Mouse (Mus musculus): ENCODE data around the gene Pla2g6. TPM values are rescaled to one million over a fixed set of nuclear protein-coding genes. Genes with fewer than 3 reads are reported as not detected.

The Pla2g6 gene
- polyA plus RNA-seq, 1 experiment from 2014 or later, result 17.0 TPM

DNA sequence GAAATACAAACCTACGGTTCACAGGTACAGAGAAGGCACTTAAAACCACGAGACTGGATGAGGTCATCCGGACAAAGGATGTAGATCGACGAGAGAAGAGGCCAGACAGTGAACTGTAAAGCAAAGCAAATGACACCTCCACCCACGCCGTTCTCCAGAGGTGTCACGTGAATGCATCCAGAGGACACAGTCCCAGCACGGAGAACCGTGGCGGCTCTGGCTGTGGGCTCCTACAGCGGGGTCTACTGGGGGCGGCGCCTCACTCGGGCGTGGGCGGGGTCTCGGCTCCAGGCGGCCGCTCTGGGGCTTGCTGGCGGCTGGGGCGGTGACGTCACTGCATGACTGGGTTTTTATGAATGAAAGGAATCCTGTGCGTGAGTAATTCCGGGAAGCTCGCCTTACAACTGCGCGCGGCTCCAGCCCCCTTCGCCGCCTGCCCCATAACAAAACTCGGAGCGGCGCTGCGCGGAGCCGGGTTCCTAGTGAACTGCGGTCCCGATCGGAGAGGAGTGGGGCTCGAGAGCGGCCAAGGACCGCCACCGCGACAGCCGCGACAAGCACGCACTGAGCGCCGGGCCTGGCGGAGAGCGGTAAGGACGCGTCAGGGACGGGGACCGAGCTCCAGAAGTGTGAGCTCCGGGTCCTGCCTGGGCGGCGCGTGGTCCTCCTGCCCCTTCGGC, 19.1 kb upstream of the Pla2g6 start:
- Histone ChIP-seq H3K27ac (peak overlapping the region; percentile 90), H3K36me3 (no peaks in the 10 kb centered on the region), H3K4me3 (peak overlapping the region; percentile 85), H3K27me3 (ENCODE audit: low read depth, poor library complexity, severe bottlenecking) (peaks cover 5% of the 10 kb centered on the region; the same call in 1 of the 2 replicates), H3K9me3 (replicated peaks) (no peaks in the 10 kb centered on the region), H3K4me1 (peaks cover 38% of the 10 kb centered on the region)
- under 1% methylated on average over 61 of the region's 61 CpGs for WGBS
- DNase-seq (ENCODE audit: low spot score), result peak; percentile 96

DNA sequence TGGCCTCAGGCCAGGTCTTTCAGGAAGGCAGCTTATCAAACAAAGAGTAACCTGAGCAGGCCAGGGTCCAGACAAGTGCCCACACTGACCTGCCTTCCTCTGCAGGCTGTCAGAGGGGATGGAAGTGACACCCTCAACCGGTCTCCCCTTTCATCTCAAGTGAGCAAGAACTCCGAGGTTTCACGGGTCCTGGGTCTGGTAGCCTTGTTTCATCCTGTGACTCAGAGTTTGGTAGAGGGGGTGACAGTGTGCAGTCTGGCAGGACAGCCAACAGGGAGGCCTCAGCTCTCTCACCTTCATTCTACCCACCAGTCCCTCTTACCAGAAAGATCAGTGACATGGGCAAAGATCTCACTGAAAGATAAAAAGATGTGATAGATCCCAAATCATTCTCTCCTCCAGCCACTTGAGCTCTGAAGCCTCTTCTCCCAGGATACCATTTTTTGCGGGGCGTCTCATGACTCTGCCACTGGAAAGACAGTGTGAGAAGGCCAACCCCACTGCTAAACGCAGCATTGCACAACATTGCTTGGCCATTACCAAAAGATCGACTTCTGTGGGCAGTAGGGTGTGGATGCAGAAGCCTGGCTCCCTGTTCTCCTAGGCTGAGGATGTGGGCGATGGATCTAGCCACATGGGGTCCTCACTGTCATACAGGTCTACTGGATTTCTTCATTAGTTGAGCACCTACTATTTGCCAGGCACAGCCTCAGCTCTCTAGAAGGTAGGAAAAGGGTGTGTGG, 18.0 kb upstream of the Pla2g6 start, which contains the start of gene Maff:
TSS of gene Maff (plus strand) at position 571 of the 743 bp plus-strand sequence.
- Histone ChIP-seq H3K36me3 (no peaks in the 10 kb centered on the region), H3K4me3 (peak within 1 kb of the TSS; percentile 85), H3K27me3 (ENCODE audit: low read depth, poor library complexity, severe bottlenecking) (peaks cover 5% of the 10 kb centered on the region; the same call in 1 of the 2 replicates), H3K9me3 (replicated peaks) (no peaks in the 10 kb centered on the region), H3K27ac (peak within 1 kb of the TSS; percentile 90), H3K4me1 (peaks cover 27% of the 10 kb centered on the region)
- no peak for DNase-seq (ENCODE audit: low spot score)
- 48% methylated on average over 8 of the region's 8 CpGs for WGBS

DNA sequence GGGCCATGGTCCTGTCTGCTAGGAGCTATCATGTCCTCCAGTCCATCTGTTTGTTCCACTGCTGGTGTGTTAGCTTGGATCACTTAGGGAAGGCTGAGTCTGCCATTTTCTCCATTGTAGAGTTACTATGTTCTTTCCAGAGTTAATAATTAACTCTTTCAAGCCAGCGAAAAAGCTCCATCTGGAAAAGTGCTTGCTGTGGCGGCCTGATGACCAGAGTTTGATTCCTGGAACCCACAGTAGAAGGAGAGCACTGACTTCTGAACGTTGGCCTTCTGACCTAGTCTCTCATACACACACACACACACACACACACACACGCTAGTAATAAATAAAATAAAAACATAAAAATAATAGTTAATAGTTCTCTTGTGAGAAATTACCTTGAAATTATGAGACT, 16.4 kb upstream of the Pla2g6 start:
- WGBS, result 82% methylated on average over 4 of the region's 4 CpGs
- Histone ChIP-seq H3K36me3 (no peaks in the 10 kb centered on the region), H3K4me3 (no peak overlapping the region), H3K4me1 (peaks cover 22% of the 10 kb centered on the region), H3K9me3 (replicated peaks) (no peaks in the 10 kb centered on the region), H3K27me3 (ENCODE audit: low read depth, poor library complexity, severe bottlenecking) (peaks cover 5% of the 10 kb centered on the region; the same call in 1 of the 2 replicates), H3K27ac (no peak overlapping the region)
- DNase-seq (ENCODE audit: low spot score), result no peak

DNA sequence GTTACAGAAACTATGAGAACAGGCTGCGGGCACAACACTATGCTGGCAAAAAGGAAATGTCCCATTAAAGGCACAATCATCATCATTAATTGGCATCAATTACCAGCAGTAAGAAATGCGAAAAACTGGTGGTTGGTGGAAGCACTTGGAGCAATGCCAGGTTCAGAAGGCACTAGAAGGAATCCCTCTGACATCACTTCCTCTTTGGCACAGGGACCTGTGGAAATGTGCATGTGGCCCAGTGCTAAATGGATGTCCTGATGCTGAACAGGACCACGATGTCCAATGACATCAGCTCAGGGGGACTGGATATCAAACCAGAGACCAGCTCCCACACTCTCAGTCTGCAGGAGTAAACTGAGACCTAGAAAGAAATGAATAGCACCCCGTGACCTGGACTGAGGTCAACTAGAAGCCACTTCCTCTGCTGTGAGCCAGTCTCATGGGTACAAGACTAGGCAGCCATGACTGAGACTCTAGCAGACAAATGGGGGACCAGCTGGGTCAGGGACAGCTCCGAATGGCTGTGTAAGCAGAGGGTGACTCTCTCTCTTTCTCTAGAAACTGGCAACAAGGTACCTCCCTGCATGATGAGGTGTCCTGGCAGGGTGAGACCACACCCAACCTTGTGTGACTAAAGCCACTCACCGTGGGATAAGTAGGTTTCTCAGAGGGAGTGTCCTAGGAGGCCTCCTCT, 14.6 kb upstream of the Pla2g6 start:
- Histone ChIP-seq H3K27me3 (ENCODE audit: low read depth, poor library complexity, severe bottlenecking) (peaks cover 5% of the 10 kb centered on the region; the same call in 1 of the 2 replicates), H3K4me3 (no peak overlapping the region), H3K27ac (no peak overlapping the region), H3K9me3 (replicated peaks) (no peaks in the 10 kb centered on the region), H3K36me3 (no peaks in the 10 kb centered on the region), H3K4me1 (peaks cover 8% of the 10 kb centered on the region)
- 84% methylated on average over 6 of the region's 6 CpGs for WGBS
- DNase-seq (ENCODE audit: low spot score), result no peak

DNA sequence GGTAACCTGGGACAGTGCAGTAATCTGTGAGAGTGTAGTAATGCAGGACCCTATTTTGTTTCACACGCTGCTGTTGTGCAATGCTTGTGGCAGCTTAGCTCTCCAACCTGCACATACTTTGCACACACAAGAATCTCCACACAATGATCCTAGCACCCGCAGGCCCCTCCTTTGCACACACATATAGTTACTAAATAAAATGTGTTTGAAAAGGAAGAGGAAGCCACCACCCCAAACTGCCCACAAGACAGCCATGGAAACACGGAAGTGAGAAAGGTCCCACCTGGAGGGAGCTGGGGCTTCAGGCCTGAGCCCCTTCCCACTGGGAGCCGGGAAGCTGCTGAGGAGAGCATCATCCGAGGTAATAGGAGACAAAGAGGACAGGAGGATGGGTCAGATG, 10.8 kb upstream of the Pla2g6 start:
- 72% methylated on average over 5 of the region's 5 CpGs for WGBS
- Histone ChIP-seq H3K27ac (no peak overlapping the region), H3K36me3 (no peaks in the 10 kb centered on the region), H3K9me3 (replicated peaks) (no peaks in the 10 kb centered on the region), H3K27me3 (ENCODE audit: low read depth, poor library complexity, severe bottlenecking) (no peaks in the 10 kb centered on the region), H3K4me3 (no peak overlapping the region), H3K4me1 (peaks cover 10% of the 10 kb centered on the region)
- no peak for DNase-seq (ENCODE audit: low spot score)

DNA sequence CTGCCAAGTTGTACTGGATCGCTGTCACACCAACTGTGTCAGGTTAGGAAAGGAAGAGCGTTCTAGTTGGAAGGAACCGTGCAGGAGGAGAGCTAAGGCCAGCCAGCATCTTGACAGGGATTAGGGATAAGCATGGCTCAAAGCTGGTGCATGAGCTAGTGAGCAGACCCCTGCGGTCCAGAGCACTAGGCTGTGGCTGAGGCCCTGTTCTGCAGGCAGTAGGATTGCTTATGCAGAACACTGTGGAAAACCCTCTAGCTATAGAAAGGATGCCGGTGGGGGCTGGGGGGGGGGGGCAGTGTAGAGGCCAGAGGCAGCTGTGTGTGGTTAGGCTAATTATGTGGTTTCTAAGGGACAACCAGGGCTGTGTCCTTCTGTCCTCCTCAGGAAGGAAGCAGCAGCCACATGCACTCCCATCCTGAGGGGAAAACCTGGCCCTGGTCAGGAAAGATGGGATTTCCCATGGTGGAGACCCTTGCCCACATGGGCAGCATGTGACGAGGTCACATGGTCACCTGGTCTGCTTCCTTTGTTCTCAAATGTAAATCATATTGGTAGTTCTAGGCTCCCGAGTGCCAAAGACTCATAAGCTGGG, 7.0 kb upstream of the Pla2g6 start:
- Histone ChIP-seq H3K4me3 (no peak overlapping the region), H3K9me3 (replicated peaks) (no peaks in the 10 kb centered on the region), H3K27ac (peak overlapping the region; percentile 74), H3K4me1 (peaks cover 10% of the 10 kb centered on the region), H3K27me3 (ENCODE audit: low read depth, poor library complexity, severe bottlenecking) (no peaks in the 10 kb centered on the region), H3K36me3 (no peaks in the 10 kb centered on the region)
- 64% methylated on average over 7 of the region's 7 CpGs for WGBS
- no peak for DNase-seq (ENCODE audit: low spot score)

DNA sequence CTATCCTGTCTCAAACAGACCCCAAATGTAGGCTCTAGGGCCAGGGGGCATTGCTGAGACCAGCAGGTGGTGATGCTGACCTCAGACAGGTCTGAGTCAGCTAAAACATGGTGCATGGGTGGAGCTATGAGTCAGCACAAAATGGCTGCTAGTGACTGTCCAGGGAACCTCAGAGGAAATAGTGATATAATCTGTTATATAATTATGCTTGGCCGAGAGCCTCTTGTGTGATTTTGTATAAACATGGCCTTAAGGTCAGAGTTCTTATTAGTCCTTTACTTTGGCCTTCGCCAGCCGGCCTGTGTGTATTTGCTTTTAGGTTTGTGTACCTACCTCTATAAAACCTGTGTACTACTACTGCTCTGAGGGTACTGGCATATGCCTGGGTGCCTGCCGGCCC, 5.2 kb upstream of the Pla2g6 start:
- DNase-seq (ENCODE audit: low spot score), result no peak
- Histone ChIP-seq H3K27me3 (ENCODE audit: low read depth, poor library complexity, severe bottlenecking) (no peaks in the 10 kb centered on the region), H3K27ac (no peak overlapping the region), H3K36me3 (no peaks in the 10 kb centered on the region), H3K4me1 (peaks cover 13% of the 10 kb centered on the region), H3K9me3 (replicated peaks) (no peaks in the 10 kb centered on the region), H3K4me3 (no peak overlapping the region)
- WGBS, result 76% methylated on average over 4 of the region's 4 CpGs

DNA sequence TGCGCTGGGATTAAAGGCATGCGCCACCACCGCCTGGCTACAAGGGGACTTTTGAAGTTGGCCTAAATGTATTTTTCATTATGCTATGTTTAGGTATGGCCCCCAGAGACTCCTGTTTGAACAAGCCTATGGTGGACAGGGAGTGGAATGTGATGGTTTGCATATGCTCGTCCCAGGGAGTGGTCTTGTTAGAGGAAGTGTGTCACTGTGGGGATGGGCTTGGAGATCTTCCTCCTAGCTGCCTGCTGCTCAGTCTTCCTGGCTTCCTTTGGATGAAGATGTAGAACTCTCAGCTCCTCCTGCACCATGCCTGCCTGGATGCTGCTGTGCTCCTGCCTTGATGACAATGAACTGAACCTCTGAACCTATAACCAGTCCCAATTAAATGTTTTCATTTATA, 2.3 kb upstream of the Pla2g6 start:
- no peak for DNase-seq (ENCODE audit: low spot score)

DNA sequence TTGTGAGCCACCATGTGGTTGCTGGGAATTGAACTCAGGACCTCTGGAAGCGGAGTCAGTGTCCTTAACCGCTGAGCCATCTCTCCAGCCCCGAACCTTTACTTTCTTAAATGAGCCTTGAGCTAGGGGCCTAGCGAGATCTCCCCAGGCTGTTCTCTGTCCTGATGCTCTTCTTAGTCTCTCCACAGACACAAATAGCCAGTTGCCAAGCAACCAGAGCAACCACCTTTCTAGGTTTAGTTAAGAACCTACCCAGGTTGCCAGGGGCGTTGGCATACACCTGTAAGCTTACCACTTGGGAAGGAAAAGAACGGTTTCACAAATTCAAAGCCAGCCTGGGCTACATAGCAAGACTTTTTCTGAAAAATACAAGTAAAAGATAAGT, 1.8 kb upstream of the Pla2g6 start:
- Histone ChIP-seq H3K27ac (no peak overlapping the region), H3K36me3 (no peaks in the 10 kb centered on the region), H3K9me3 (replicated peaks) (no peaks in the 10 kb centered on the region), H3K4me1 (peaks cover 37% of the 10 kb centered on the region), H3K4me3 (no peak overlapping the region), H3K27me3 (ENCODE audit: low read depth, poor library complexity, severe bottlenecking) (no peaks in the 10 kb centered on the region)
- no peak for DNase-seq (ENCODE audit: low spot score)
- 87% methylated on average over 6 of the region's 6 CpGs for WGBS

More for the DNA sequence above, 2.3 kb upstream of the Pla2g6 start:
- Histone ChIP-seq H3K27ac (no peak overlapping the region), H3K4me3 (no peak overlapping the region), H3K36me3 (no peaks in the 10 kb centered on the region), H3K27me3 (ENCODE audit: low read depth, poor library complexity, severe bottlenecking) (no peaks in the 10 kb centered on the region), H3K4me1 (peaks cover 37% of the 10 kb centered on the region), H3K9me3 (replicated peaks) (no peaks in the 10 kb centered on the region)
- WGBS, result 78% methylated on average over 4 of the region's 4 CpGs

DNA sequence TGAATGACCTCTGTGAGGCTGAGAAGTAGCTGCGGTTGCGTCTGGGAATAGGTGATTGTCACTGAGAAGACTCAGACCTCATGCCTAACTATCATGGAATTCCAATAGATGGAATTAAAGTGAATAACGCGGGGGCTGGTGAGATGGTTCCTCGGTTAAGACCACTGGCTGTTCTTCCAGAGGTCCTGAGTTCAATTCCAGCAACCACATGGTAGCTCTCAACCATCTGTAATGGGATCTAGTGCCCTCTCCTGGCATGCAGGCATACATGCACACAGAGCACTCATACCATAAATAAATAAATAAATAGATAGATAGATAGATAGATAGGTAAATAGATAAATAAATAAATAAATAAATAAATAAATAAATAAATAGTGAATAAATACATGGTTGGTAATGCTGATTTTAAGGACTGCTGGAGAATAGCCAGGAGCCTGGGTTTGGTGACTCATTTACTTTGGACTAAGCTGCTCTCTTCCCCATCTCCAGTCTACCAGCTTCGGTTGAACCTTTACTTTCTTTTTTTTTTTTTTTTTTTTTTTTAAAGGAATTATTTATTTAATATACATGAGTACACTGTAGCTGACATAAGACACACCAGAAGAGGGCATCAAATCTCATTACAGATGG, 1.3 kb upstream of the Pla2g6 start:
- WGBS, result 96% methylated on average over 6 of the region's 6 CpGs
- no peaks in the 10 kb centered on the region for H3K36me3 ChIP-seq
- DNase-seq (ENCODE audit: low spot score), result no peak
- peaks cover 36% of the 10 kb centered on the region for H3K4me1 ChIP-seq
- H3K4me3 ChIP-seq, result no peak overlapping the region
- no peaks in the 10 kb centered on the region for H3K9me3 ChIP-seq (replicated peaks)
- H3K27ac ChIP-seq, result no peak overlapping the region
- no peaks in the 10 kb centered on the region for H3K27me3 ChIP-seq (ENCODE audit: low read depth, poor library complexity, severe bottlenecking)

DNA sequence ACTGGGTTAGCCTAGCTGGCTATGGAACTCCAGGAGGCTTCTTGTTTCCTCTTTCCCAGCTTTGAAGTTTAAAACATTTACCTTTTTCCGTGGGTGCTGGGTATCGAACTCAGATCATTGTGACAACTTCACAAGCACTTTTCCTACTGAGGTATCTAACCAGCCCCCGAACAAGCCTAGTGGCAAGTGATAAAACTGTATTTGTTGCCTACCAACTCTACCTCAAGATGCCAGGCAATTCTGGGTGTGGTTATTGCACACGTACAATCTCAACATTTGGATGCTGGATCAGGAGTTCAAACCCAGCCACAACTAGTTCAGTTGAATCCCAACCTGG, 717 bp upstream of the Pla2g6 start:
- H3K27ac ChIP-seq, result no peak overlapping the region
- DNase-seq (ENCODE audit: low spot score), result no peak
- no peaks in the 10 kb centered on the region for H3K36me3 ChIP-seq
- 93% methylated on average over 4 of the region's 4 CpGs for WGBS
- H3K4me3 ChIP-seq, result no peak overlapping the region
- no peaks in the 10 kb centered on the region for H3K9me3 ChIP-seq (replicated peaks)
- peaks cover 41% of the 10 kb centered on the region for H3K4me1 ChIP-seq
- no peaks in the 10 kb centered on the region for H3K27me3 ChIP-seq (ENCODE audit: low read depth, poor library complexity, severe bottlenecking)

Measured in limb, embryonic 10.5 days (tissue).